Mouse (Mus musculus): ENCODE data around the gene Itga3. TPM values are rescaled to one million over a fixed set of nuclear protein-coding genes. Genes with fewer than 3 reads are reported as not detected.

The Itga3 gene
- total and polyA plus RNA-seq, 3 experiments, result 5.8 to 53.0 (median 9.0) TPM

GRCm38 (mm10) chr11:95088286-95088685 lies 11.7 kb upstream of the Itga3 start:
- Histone ChIP-seq H3K4me3 (replicated peaks in 1 of 3; ENCODE audit: low read depth in 2 of 3, low read length in 2 of 3, poor library complexity in 1 of 3) (no peak overlapping the region), H3K9ac (ENCODE audit: insufficient read depth, low read depth) (no peak overlapping the region), H3K36me3 (replicated peaks in 1 of 2; ENCODE audit: control insufficient read depth in 1 of 2, insufficient read depth in 1 of 2, low read length in 1 of 2) (no peaks in the 10 kb centered on the region), H3K9me3 (replicated peaks; ENCODE audit: low read length) (peaks cover 6% of the 10 kb centered on the region), H3K4me1 (ENCODE audit: control insufficient read depth in 1 of 2, insufficient read depth in 2 of 2) (peaks cover 17 to 40% of the 10 kb centered on the region in 2 experiments), H3K79me2 (replicated peaks; ENCODE audit: control insufficient read depth, extremely low read depth, insufficient read depth, poor library complexity, severe bottlenecking) (no peaks in the 10 kb centered on the region), H3K27ac (ENCODE audit: insufficient read depth, low read depth) (no peak overlapping the region), H3K27me3 (replicated peaks) (peaks cover 3% of the 10 kb centered on the region), H3K4me2 (ENCODE audit: insufficient read depth, low read depth, poor library complexity, severe bottlenecking) (no peak overlapping the region)
- TF ChIP-seq MXI1 (IDR thresholded peaks at IDR 0.05; ENCODE audit: low read depth, low read length) (no peak), USF1 (IDR thresholded peaks at IDR 0.05; ENCODE audit: low read depth, low read length) (no peak), E2F4 (IDR thresholded peaks at IDR 0.05; ENCODE audit: insufficient replicate concordance, low read depth, low read length) (no peak), ETS1 (conservative IDR thresholded peaks at IDR 0.05; ENCODE audit: low read depth, low read length) (no peak), HCFC1 (IDR thresholded peaks at IDR 0.05; ENCODE audit: low read depth, low read length) (no peak), CHD1 (IDR thresholded peaks at IDR 0.05; ENCODE audit: low read depth, low read length) (no peak), UBTF (IDR thresholded peaks at IDR 0.05; ENCODE audit: low read depth, low read length) (no peak)
- no peak for DNase-seq (ENCODE audit: extremely low read depth)
- in situ Hi-C loops (cut with MboI; ENCODE audit: low pct_ligation_motif_present, low pct_unique_long_range_greater_than_20kb, low sequenced_read_pairs) (no loop called here), dilution Hi-C loops (cut with MboI; ENCODE audit: extremely low pct_ligation_motif_present, extremely low pct_unique_long_range_greater_than_20kb, low sequenced_read_pairs) (no loop called here)

DNA sequence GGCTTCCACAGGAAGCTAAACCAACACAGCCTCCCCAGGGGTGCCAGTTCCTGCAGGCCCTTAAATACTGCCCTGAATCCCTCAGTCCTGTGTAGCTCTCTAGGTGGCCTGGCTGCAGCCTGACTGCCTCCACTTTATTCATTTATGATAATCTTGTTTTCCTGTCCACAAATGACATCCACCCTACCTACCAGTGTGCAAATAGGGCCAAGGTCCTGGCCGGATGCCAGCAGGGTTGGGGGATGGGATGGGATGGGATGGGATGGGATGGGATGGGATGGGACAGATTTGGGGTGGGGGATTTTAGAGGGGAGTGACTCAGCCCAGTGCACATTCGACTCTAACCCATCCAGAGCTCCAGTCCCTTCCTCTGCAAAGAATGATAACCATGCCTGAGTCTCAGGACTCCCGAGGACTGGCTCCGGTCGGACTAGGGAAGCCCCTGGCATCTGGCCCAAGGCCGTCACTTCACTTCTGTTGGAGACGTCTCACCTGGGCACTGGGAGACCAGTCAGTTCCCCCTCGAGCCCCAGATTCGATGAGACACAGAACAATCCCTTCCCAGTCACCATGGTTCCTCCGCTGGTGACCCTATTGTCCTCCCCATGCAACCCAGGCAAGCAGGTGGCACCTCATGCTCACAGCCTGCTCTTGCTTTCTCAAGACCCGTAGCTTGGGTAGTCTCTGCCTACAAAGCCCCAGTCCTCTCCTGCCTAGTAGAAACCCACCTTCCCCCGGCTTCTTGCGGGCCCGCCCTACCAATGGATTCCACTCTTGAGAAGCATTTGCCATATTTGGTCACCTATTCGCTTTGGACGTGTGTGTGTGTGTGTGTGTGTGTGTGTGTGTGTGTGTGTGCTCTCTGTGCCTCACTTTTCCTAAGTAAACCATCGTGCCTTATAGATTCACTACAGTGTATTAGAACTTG lies 11.0 kb upstream of the Itga3 start:
- no peak overlapping the region for H3K4me2 ChIP-seq (ENCODE audit: insufficient read depth, low read depth, poor library complexity, severe bottlenecking)
- H3K9me3 ChIP-seq (replicated peaks; ENCODE audit: low read length), result peaks cover 6% of the 10 kb centered on the region
- no peak overlapping the region for H3K9ac ChIP-seq (ENCODE audit: insufficient read depth, low read depth)
- dilution Hi-C loops (cut with MboI; ENCODE audit: extremely low pct_ligation_motif_present, extremely low pct_unique_long_range_greater_than_20kb, low sequenced_read_pairs), result no loop called here
- H3K36me3 ChIP-seq (replicated peaks in 1 of 2; ENCODE audit: control insufficient read depth in 1 of 2, insufficient read depth in 1 of 2, low read length in 1 of 2), result no peaks in the 10 kb centered on the region
- no peak overlapping the region for H3K27ac ChIP-seq (ENCODE audit: insufficient read depth, low read depth)
- peaks cover 23 to 47% of the 10 kb centered on the region in 2 experiments for H3K4me1 ChIP-seq (ENCODE audit: control insufficient read depth in 1 of 2, insufficient read depth in 2 of 2)
- H3K27me3 ChIP-seq (replicated peaks), result peaks cover 3% of the 10 kb centered on the region
- TF ChIP-seq TBP (conservative IDR thresholded peaks at IDR 0.05; ENCODE audit: low read depth, low read length), result no peak
- TF ChIP-seq POLR2A (IDR thresholded peaks at IDR 0.05; ENCODE audit: low read depth, low read length), result no peak
- TF ChIP-seq MYC (IDR thresholded peaks at IDR 0.05; ENCODE audit: low read depth, low read length), result no peak
- no peak for TF ChIP-seq HCFC1 (IDR thresholded peaks at IDR 0.05; ENCODE audit: low read depth, low read length)
- no peak for TF ChIP-seq KAT2A (IDR thresholded peaks at IDR 0.05; ENCODE audit: insufficient replicate concordance, low read length)
- TF ChIP-seq UBTF (IDR thresholded peaks at IDR 0.05; ENCODE audit: low read depth, low read length), result no peak
- no peak for TF ChIP-seq CTCF (conservative IDR thresholded peaks at IDR 0.05 in 1 of 2, IDR thresholded peaks at IDR 0.05 in 1 of 2; ENCODE audit: low read depth in 2 of 2, low read length in 2 of 2)
- TF ChIP-seq NELFE (IDR thresholded peaks at IDR 0.05; ENCODE audit: low read depth, low read length), result no peak
- TF ChIP-seq USF2 (conservative IDR thresholded peaks at IDR 0.05; ENCODE audit: low read depth, low read length), result no peak
- TF ChIP-seq ZKSCAN1 (IDR thresholded peaks at IDR 0.05; ENCODE audit: borderline replicate concordance, low read depth, low read length), result no peak
- no peak for TF ChIP-seq ETS1 (conservative IDR thresholded peaks at IDR 0.05; ENCODE audit: low read depth, low read length)
- DNase-seq (ENCODE audit: extremely low read depth), result no peak
- in situ Hi-C loops (cut with MboI; ENCODE audit: low pct_ligation_motif_present, low pct_unique_long_range_greater_than_20kb, low sequenced_read_pairs), result no loop called here
- no peak overlapping the region for H3K4me3 ChIP-seq (replicated peaks in 1 of 3; ENCODE audit: low read depth in 2 of 3, low read length in 2 of 3, poor library complexity in 1 of 3)
- H3K79me2 ChIP-seq (replicated peaks; ENCODE audit: control insufficient read depth, extremely low read depth, insufficient read depth, poor library complexity, severe bottlenecking), result no peaks in the 10 kb centered on the region

Data from CH12.LX (cell line).